Mouse (Mus musculus) c-Kit-positive CD71-positive TER-119-positive erythroid progenitor cells, embryonic 14.5 days (primary cell): ENCODE results near the gene Mrpl34.
A peak's percentile ranks its signal among the peaks of the same experiment; 100 is the strongest.
"Not testable (repeated sequence)": the region's sequence is repeated elsewhere in the genome, so short reads cannot be mapped to it uniquely, and the experiment has no call there.

Experiments used
- DNase-seq: peaks from one replicate; pipeline ENCODE4 v3.0.0-alpha.2; 2013; ENCODE audit warnings: low spot score

The Mrpl34 gene

DNA sequence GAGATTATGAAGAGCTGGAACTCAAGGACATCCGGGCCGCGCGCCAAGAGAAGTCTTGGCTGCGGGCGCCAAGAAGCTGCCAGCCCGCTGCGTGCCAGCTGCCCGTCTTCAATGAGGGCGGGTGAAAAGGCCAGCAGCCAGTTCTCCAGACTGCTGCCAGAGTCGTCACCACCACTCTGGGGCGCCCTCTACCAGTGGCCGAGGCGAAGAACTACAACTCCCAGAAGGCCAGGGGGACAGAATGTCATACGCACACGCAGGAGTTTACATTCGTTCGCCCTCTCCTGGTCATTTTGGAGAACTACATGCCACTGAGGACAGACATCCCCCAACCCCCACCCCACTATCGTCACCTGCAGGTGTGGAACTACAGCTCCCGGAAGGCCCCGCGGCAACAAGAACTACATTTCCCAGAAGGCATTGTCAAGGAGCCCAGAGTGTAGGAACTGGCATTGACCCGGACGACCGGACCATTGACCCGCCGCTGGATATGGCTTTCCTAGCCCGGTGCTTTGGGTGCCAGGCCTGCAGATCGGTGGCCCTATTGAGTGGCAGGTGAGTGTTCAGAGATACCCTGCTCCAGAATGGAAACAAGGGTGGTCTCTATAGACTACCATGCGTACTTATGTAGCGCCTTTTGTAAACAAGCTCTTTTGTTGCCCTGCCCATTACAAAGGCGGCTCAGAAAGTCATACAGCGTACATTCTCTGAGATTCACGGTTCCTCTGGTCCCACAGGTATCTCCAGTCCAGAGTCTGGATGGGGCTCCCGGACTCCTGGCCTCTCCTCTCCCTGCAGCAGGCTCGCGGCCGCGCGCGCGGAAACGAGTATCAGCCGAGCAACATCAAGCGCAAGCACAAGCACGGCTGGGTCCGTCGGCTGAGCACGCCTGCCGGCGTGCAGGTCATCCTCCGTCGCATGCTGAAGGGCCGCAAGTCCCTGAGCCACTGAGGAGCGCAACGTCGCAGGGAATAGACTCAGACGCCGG is at the start of gene Mrpl34:
Gene Mrpl34 (plus strand): TSS at position 447 of the 988 bp plus-strand sequence.
- DNase-seq: peak; percentile 100

GRCm38 (mm10) chr8:71422121-71422520 is 42.6 kb upstream of the Mrpl34 start:
- DNase-seq: no peak

- DNase-seq: not testable (repeated sequence)
Observed at GRCm38 (mm10) chr8:71432935-71433334, 31.8 kb upstream of the Mrpl34 start.

DNA sequence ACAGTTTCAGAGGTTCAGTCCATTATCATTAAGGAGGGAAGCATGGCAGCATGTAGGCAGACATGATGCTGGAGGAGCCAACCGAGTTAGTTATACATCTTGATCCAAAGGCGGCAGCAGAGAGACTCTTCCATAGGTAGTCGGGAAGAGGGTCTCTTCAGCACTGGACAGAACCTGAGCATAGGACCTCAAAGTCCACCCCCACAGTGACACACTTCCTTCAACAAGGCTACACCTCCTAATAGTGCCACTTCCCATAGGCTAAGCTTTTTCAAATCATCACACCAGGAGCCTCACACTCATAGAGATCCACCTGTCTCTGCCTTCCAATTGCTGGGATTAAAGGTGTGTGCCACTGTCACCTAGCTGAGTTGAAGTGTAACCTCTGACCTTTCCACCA is 27.7 kb upstream of the Mrpl34 start:
- DNase-seq: no peak

DNA sequence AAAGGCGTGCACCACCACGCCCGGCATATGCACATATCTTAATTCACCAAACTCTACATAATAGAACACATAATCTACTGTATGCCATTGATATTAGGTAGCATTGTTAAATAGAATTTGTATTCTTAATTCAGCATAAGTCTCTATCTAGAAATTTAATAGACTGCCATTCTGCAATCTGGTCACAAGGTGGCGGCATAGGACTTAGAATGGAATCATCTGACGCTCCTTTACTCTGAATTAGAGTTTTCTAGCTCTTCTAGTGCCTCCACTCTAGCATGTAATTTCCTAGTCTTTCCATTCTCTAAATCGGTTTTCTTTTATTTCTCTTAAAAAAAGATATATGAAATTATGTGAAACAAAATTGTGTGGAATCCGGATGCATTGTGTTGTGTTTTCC is 23.4 kb upstream of the Mrpl34 start:
- DNase-seq: peak; percentile 67

- no peak for DNase-seq
Observed at GRCm38 (mm10) chr8:71445096-71445495, 19.7 kb upstream of the Mrpl34 start.

GRCm38 (mm10) chr8:71451337-71451736 is 13.4 kb upstream of the Mrpl34 start:
- no peak for DNase-seq

DNA sequence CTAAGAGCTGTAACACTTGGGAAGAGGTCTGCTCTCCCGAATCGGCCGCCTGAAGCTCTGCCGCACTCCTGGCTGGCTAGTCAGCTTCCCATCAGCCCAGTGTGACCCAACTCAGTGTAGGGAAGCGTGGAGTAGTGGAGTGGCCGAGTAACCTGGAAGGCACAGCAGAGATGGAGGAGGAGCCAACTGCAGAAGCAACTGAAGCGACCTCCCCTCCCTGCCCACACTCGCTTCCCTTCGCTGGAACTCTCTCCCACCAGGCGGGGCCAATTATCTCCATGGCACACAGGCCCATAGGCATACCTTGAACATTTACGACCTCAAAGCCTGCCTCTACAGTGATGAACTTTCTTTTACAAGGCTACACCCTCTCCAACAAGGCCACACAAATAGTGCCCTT is 13.0 kb upstream of the Mrpl34 start:
- DNase-seq: no peak

DNA sequence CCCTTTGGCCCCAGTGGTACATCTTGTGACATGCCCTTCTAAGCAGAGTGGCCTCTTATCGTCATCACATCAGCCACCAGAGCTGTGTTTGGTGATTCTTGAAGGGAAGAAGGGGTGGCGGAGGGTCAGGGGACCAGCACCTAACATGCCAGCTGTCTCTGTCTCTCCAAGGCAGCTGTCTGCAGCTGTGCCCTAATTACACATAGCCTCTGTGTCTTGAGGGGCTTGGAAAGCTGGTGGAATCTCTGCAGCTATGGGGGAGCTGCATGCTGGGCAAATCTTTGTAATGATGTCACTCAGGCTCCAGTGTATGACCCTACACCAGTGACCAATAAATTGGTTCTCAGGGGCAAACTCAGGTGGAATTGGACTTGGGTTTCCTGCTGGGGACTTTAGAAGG is 12.1 kb upstream of the Mrpl34 start:
- no peak for DNase-seq

GRCm38 (mm10) chr8:71454668-71455067 is 10.1 kb upstream of the Mrpl34 start:
- DNase-seq: no peak

GRCm38 (mm10) chr8:71456906-71457305 is 7.9 kb upstream of the Mrpl34 start:
- DNase-seq: peak; percentile 48

- no peak for DNase-seq
Observed at GRCm38 (mm10) chr8:71457659-71458270, 7.0 kb upstream of the Mrpl34 start.

- DNase-seq: no peak
Observed at GRCm38 (mm10) chr8:71460716-71461115, 4.0 kb upstream of the Mrpl34 start.

DNA sequence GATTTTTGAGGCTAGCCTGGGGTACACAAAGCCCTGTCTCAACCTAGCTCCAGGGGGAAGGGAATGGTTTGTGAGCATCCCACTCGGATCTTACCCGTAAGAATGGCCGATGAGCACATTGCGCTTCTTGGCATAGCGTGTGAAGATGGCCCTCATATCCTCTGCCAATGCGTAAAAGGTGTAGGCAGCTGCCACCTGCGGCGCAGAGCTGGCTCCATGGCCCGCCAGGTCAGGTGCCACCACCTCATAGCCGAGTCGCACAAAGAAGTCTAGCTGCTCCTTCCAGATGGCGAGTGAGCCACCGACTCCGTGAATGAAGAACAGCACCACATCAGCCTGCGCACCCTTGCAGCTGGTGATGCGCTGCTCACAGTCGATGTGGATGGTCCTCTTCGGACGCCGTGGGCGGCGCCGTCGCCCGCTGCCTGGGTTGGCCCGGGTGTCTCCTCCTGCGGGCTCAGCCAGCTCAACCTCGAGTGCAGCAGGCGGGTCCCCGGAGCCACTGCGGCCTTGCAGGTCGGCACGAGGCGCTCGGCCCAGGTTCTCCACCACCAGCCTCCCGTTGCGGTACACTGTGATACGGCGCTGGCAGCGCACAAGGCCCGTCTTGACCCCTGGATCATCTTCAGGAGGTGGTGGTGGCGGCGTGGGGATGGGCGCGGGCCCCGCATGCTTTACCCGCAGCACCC is 3.5 kb upstream of the Mrpl34 start:
- DNase-seq: no peak

DNA sequence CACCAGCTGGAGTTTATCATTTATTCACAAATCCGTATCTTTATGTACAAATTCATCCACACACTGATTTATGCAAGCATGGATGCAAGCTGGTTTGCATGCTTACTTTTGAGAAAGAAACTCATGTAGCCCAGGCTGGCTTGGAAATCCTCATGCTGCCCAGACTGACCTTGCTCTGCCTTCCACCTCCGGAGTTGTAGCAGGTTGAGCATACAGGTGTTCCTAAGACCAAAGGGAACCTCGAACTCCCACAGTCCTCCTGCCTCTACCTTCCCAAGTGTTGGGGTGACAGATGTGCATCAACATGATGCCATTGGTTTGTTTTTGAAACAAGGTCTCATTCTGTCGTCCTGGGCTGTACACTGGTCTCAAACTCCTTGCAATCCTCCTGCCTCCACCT is 2.6 kb upstream of the Mrpl34 start:
- DNase-seq: no peak

DNA sequence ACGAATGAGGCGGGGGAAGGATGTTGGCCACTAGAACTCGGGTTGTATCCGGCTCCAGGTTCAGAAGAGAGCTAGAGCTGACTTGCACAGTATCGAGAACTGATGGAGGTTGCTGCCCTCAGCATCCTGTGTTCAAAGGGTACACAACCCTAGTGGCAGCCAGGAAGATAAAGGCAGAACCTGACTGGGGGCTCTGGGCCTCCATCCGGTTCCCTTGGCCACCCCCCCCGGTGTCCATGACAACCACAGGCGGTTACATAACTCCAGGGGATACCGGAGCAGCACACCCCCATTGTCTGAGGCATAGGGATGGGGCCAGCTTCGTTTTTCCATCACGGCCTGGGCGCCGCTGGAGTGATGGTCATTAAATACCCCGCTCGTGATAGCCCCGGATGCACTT is 2.0 kb upstream of the Mrpl34 start:
- DNase-seq: no peak

DNA sequence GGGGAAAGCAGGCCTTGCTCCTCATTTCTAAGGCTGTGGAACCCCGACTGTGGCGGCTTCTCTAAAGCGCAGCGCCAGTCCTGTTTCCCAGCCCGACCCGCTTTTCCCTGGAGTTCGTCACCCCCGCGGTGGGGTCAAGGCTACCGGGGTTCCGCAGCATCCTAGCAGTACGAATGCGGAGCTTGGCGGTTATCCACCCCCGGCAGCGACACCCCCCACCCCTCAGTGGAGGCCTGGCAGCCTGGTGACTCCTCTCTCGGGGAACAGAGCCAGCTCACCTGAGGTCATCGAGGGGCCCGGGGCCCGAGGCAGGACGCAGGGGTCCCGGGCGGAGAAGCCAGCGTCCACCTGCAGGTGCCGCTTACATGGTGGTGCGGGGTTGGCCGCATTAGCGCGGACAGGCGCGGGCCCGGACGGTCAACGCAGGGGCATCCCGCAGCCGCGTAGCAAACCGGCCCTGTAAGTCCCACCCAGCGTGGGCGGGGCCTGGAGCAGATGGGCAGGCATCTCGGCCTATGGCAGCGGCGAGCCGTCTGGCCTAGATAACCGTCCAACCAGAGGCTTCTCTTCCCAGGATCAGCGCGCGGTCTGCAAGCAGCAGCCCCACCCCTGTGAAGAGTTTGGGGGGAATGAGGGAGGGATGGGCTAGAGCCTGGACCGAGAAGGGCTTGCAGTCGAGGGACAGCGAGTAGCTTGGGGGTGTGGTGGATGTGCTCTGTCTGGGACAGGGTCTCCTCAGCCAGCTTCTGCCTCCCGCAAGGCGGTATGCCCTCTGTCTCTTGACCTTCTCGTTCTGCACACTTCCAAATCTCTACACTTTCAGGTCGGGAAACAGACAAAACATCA is 1.3 kb upstream of the Mrpl34 start, which contains the start of gene Abhd8:
Gene Abhd8 (minus strand): TSS at position 468 of the 846 bp plus-strand sequence.
- peak; percentile 93 for DNase-seq

DNA sequence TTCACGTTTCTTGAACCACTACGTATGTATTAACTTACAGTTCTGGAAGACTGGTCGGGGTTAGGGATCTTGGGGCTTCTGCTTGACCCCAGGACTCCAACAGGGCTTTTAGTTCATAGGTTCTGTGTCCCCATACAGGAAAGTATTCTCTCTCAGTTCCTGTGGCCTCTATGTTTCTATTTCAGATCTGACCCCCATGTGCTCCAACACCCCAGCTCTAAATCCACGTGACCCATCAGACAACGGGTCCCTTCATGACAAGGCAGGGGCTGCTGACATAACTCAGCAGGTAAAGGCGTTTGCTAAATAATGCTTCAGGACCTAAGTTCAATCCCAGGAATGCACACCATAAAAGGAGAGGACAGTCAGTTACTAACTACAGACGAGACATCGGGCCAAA is 974 bp downstream of the Mrpl34 start:
- DNase-seq: no peak

DNA sequence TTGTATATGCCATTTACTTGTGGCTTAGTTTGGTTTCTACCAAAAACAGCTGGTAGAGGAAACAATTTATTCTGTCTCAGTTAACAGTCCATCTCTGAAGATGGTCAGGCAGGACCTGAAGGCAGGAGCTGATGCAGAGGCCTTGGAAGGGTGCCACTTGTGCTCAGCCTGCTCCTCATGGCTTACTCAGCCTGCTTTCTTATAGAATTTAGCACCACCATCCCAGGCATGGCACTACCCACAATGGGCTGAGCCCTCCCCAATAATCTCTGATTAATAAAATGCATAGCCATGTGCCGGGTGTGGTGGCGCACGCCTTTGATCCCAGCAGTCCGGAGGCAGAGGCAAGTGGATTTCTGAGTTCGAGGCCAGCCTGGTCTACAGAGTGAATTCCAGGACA is 1.4 kb downstream of the Mrpl34 start:
- no peak for DNase-seq

GRCm38 (mm10) chr8:71467201-71467600 is 2.4 kb downstream of the Mrpl34 start:
- DNase-seq: no peak

DNA sequence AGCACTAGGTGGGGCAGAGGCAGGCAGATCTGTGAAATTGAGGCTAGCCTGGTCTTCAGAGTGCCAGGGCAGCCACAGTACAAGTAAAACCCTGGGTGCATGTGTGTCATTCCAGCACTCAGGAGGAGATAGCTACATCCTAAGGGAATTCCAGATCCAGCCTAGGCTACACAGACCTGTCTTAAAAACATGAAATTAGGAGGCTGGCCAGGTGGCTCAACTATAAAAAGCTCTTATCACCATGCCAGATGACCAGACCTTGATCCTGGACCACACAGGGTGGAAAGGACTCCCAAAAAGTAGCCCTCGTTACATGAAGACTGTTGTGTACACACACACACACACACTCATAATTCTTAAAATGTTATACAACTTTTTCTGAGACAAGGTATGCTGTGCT is 3.2 kb downstream of the Mrpl34 start:
- no peak for DNase-seq

DNA sequence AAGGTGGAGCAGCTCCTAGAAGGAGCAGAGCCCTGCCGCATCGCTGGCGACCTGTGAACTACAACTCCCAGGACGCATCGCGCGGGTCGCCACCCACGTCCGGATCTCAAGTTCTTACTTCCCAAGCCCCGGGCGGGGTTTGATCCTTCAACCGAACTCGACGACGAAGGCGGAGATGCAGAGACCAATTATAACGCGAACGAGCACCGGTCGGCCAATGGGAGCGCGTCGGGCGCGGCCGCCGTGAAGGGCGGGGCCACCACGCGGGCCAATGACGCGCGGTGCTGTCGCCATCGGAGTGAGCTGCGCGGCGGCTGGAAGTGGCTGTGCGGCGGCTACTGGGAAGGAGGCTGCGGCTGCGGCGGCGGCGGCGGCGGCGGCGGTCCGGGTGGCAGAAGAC is 4.2 kb downstream of the Mrpl34 start, which contains the start of gene Dda1:
Gene Dda1 (plus strand): TSS at position 284 of the 400 bp plus-strand sequence.
- peak; percentile 99 for DNase-seq
